Mouse (Mus musculus): ENCODE results near the gene B130006D01Rik.

DNA sequence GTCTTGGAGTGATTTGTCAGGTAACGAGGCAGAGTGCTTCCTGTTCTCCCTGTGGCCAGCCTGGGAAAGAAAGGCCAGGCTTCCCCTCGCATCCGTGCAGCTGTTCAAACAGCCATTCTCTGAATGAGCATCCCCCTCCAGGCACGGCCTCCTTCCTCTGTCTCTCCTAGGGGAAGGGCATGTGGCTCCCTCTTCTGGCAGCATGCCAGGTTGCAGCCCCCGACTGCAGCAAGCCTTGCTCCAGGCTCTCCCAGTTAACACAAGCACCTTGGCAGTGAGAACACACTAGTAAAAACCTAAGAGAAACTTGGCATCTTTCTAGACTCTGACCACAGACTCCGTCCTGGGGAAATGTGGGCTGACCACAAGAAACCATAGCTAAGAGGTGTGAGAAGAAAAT, 47.1 kb upstream of the B130006D01Rik start:
- TF ChIP-seq CTCF (IDR thresholded peaks at IDR 0.05; ENCODE audit: insufficient read depth, low read depth, low read length) (peak; percentile 35; the same call in 1 of the 2 replicates), POLR2A (IDR thresholded peaks at IDR 0.05; ENCODE audit: insufficient read depth, low read depth, low read length) (no peak)

Data from olfactory bulb, adult 2 months (tissue).